Comparison of ENCODE assay signal across 25 mouse cellular contexts in the genomic region with DNA sequence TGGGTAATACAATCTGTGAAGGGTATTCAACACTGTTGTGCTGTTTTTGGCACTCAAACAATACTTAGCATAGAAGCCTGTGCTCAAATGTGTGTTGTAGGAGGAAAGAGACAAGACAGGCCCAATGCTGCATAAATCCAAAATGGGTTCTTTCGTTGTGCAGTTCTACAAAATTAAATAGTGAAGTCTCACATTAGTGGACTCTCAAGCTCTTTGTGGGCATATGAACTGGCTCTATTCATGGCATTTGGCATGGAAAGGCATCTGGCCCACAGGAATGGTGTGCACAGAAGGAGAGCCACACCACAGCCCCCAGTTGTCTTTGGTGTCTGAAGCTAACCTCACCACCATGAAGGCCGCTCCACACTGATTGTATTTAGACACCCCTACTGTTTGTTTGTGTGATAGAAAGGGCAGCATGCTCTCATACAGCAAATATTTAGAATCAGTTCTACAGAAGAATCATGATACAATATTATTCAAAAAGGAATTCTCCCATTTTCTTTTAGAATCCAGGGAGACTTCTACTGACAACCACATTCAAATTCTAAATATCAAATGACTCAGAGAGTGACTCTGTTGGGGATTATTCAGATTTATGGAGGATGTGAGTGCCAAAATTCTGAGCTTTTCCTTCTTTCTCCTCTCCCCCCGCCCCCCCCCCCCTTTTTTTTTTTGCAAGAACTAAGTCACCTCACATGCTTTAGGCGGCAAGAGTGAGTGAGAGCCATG.
A peak's percentile ranks its signal among the peaks of the same experiment; 100 is the strongest.
DNase-seq lines count a peak whose midpoint lies in the region; ATAC-seq and TF ChIP-seq lines count a peak whose summit lies in the region.
"Had no signal": no experiment of that assay in that cellular context is flagged by ENCODE, and none has a peak within 500 bp of the region (broad histone marks: within the 10 kb centered on the region; RNA-seq: fewer than 3 reads in every experiment).

No protein-coding gene starts in this region.

- H3K27me3 ChIP-seq in embryonic facial prominence, embryonic 13.5 days: no peaks in the 10 kb centered on the region
- H3K27me3 ChIP-seq in embryonic facial prominence, embryonic 10.5 days (replicated peaks; ENCODE audit: low read depth, poor library complexity, severe bottlenecking): no peaks in the 10 kb centered on the region
- H3K27me3 ChIP-seq in midbrain, embryonic 14.5 days (ENCODE audit: control insufficient read depth, insufficient read depth, low read length): no peaks in the 10 kb centered on the region
- H3K27me3 ChIP-seq in midbrain, postnatal 0 days (ENCODE audit: insufficient read depth, low read length): no peaks in the 10 kb centered on the region
- H3K27me3 ChIP-seq: forebrain, embryonic 15.5 days; heart, embryonic 15.5 days; hindbrain, embryonic 12.5 days; lung, embryonic 15.5 days; neural tube, embryonic 13.5 days had no signal

- no peaks in the 10 kb centered on the region for H3K36me3 ChIP-seq in embryonic facial prominence, embryonic 13.5 days
- H3K36me3 ChIP-seq in embryonic facial prominence, embryonic 10.5 days (replicated peaks): no peaks in the 10 kb centered on the region
- H3K36me3 ChIP-seq in midbrain, embryonic 14.5 days (ENCODE audit: control insufficient read depth, insufficient read depth, low read length): no peaks in the 10 kb centered on the region
- H3K36me3 ChIP-seq in midbrain, postnatal 0 days (ENCODE audit: insufficient read depth, low read length): no peaks in the 10 kb centered on the region
- H3K36me3 ChIP-seq: forebrain, embryonic 10.5 days; forebrain, embryonic 15.5 days; heart, embryonic 10.5 days; heart, embryonic 15.5 days; hindbrain, embryonic 12.5 days; lung, embryonic 15.5 days; midbrain, embryonic 10.5 days; neural tube, embryonic 13.5 days had no signal

- H3K4me2 ChIP-seq in embryonic facial prominence, embryonic 13.5 days: no peak overlapping the region
- H3K4me2 ChIP-seq in midbrain, embryonic 14.5 days (ENCODE audit: low read length): no peak overlapping the region
- no peak overlapping the region for H3K4me2 ChIP-seq in midbrain, postnatal 0 days (ENCODE audit: low read depth, low read length, poor library complexity, severe bottlenecking)
- H3K4me2 ChIP-seq: forebrain, embryonic 15.5 days; heart, embryonic 15.5 days; hindbrain, embryonic 12.5 days; liver, embryonic 11.5 days; lung, embryonic 15.5 days; neural tube, embryonic 13.5 days had no signal

- TF ChIP-seq CTCF in embryonic fibroblast, embryonic 13.5 days (IDR thresholded peaks at IDR 0.05; ENCODE audit: borderline replicate concordance, insufficient read depth, low read length): no peak
- TF ChIP-seq CTCF in midbrain, postnatal 0 days (IDR thresholded peaks at IDR 0.05): no peak

- intact Hi-C loops in left cerebral cortex, postnatal 25 days (cut with DNase I): loop anchor here (5.0 kb wide), 1 partner anchor 137 kb away; the partner anchor contains the start of gene Ptx3

- ATAC-seq in embryonic facial prominence, embryonic 13.5 days (ENCODE audit: insufficient number of reproducible peaks, insufficient read depth, low FRiP score, low TSS enrichment, low read depth): no peak
- ATAC-seq in midbrain, embryonic 14.5 days (ENCODE audit: low FRiP score, low TSS enrichment): no peak
- no peak for ATAC-seq in midbrain, postnatal 0 days (ENCODE audit: low FRiP score)
- ATAC-seq: activated CD4-positive, CD25-positive, alpha-beta regulatory T cell, adult 4 months; CD4-positive, CD25-positive, alpha-beta regulatory T cell, adult 4 months; forebrain, embryonic 15.5 days; intestine, postnatal 0 days; midbrain, embryonic 16.5 days had no signal

- no peak for DNase-seq in embryonic facial prominence, embryonic 10.5 days (ENCODE audit: low spot score)
- DNase-seq in left cerebral cortex, postnatal 25 days (ENCODE audit: low spot score in 2 of 2): peak; percentile 13 to 50
- no peak for DNase-seq in left cerebral cortex, adult 11 months (ENCODE audit: low spot score)
- no peak for DNase-seq in midbrain, embryonic 14.5 days
- DNase-seq in midbrain, postnatal 0 days (ENCODE audit: low spot score): no peak
- DNase-seq: cerebellum, adult 18-20 months; cerebellum, postnatal 10 days; kidney, adult 9 months; kidney, postnatal 10 days; thymus, postnatal 4 days had no signal

- H3K27ac ChIP-seq in embryonic facial prominence, embryonic 13.5 days: peak overlapping the region; percentile 69
- no peak overlapping the region for H3K27ac ChIP-seq in embryonic facial prominence, embryonic 10.5 days (replicated peaks)
- H3K27ac ChIP-seq in embryonic fibroblast, embryonic 13.5 days (ENCODE audit: insufficient read depth, low read length): peak overlapping the region; percentile 97
- H3K27ac ChIP-seq in midbrain, embryonic 14.5 days (replicated peaks; ENCODE audit: low read depth, low read length): no peak overlapping the region
- H3K27ac ChIP-seq in midbrain, postnatal 0 days (ENCODE audit: low read depth, low read length): no peak overlapping the region
- H3K27ac ChIP-seq: forebrain, embryonic 10.5 days; forebrain, embryonic 15.5 days; heart, embryonic 10.5 days; heart, embryonic 15.5 days; hindbrain, embryonic 12.5 days; lung, embryonic 15.5 days; midbrain, embryonic 10.5 days; neural tube, embryonic 13.5 days had no signal

- WGBS in embryonic facial prominence, embryonic 13.5 days: 47% methylated on average over 4 of the region's 4 CpGs
- WGBS in embryonic facial prominence, embryonic 10.5 days: 82% methylated on average over 3 of the region's 4 CpGs
- 78% methylated on average over 3 of the region's 4 CpGs for whole genome bisulfite sequencing in midbrain, embryonic 14.5 days
- WGBS in midbrain, postnatal 0 days: 78% methylated on average over 3 of the region's 4 CpGs

- H3K9me3 ChIP-seq in embryonic facial prominence, embryonic 13.5 days: no peaks in the 10 kb centered on the region
- H3K9me3 ChIP-seq in embryonic facial prominence, embryonic 10.5 days: no peaks in the 10 kb centered on the region
- no peaks in the 10 kb centered on the region for H3K9me3 ChIP-seq in midbrain, embryonic 14.5 days (ENCODE audit: control insufficient read depth, low read length)
- H3K9me3 ChIP-seq in midbrain, postnatal 0 days (ENCODE audit: low read length): no peaks in the 10 kb centered on the region
- H3K9me3 ChIP-seq: forebrain, embryonic 10.5 days; forebrain, embryonic 15.5 days; heart, embryonic 10.5 days; heart, embryonic 15.5 days; hindbrain, embryonic 12.5 days; lung, embryonic 15.5 days; midbrain, embryonic 10.5 days; neural tube, embryonic 13.5 days had no signal

- H3K9ac ChIP-seq in embryonic facial prominence, embryonic 13.5 days: no peak overlapping the region
- H3K9ac ChIP-seq in midbrain, embryonic 14.5 days (replicated peaks; ENCODE audit: low read length): no peak overlapping the region
- H3K9ac ChIP-seq in midbrain, postnatal 0 days (replicated peaks; ENCODE audit: low read length, poor library complexity, severe bottlenecking): no peak overlapping the region
- H3K9ac ChIP-seq: forebrain, embryonic 15.5 days; heart, embryonic 15.5 days; hindbrain, embryonic 12.5 days; lung, embryonic 15.5 days; neural tube, embryonic 13.5 days had no signal

- no peak for TF ChIP-seq POLR2A in embryonic fibroblast, embryonic 13.5 days (IDR thresholded peaks at IDR 0.05; ENCODE audit: low read depth, low read length)

- H3K4me1 ChIP-seq in embryonic facial prominence, embryonic 13.5 days: peaks cover 10% of the 10 kb centered on the region
- peaks cover 13% of the 10 kb centered on the region for H3K4me1 ChIP-seq in embryonic facial prominence, embryonic 10.5 days
- H3K4me1 ChIP-seq in embryonic fibroblast, embryonic 13.5 days (ENCODE audit: control insufficient read depth, insufficient read depth, low read length): peaks cover 10% of the 10 kb centered on the region
- no peaks in the 10 kb centered on the region for H3K4me1 ChIP-seq in midbrain, embryonic 14.5 days (ENCODE audit: control insufficient read depth, insufficient read depth, low read length)
- no peaks in the 10 kb centered on the region; the same call in 1 of the 2 replicates for H3K4me1 ChIP-seq in midbrain, postnatal 0 days (ENCODE audit: insufficient read depth, low read length)
- H3K4me1 ChIP-seq: heart, embryonic 10.5 days; hindbrain, embryonic 12.5 days; lung, embryonic 15.5 days; midbrain, embryonic 10.5 days had no signal

- no peak overlapping the region for H3K4me3 ChIP-seq in embryonic facial prominence, embryonic 13.5 days
- H3K4me3 ChIP-seq in embryonic facial prominence, embryonic 10.5 days: no peak overlapping the region
- no peak overlapping the region for H3K4me3 ChIP-seq in embryonic fibroblast, embryonic 13.5 days (ENCODE audit: insufficient read depth, low read length)
- no peak overlapping the region for H3K4me3 ChIP-seq in midbrain, embryonic 14.5 days (replicated peaks; ENCODE audit: low read depth, low read length)
- H3K4me3 ChIP-seq in midbrain, postnatal 0 days (ENCODE audit: low read depth, low read length): no peak overlapping the region
- H3K4me3 ChIP-seq: forebrain, embryonic 10.5 days; forebrain, embryonic 15.5 days; heart, embryonic 10.5 days; heart, embryonic 15.5 days; hindbrain, embryonic 12.5 days; lung, embryonic 15.5 days; midbrain, embryonic 10.5 days; neural tube, embryonic 13.5 days had no signal

Comparison
In these comparisons a context has a peak if more than half of its experiments do, and no peak if none do; other contexts are left out.
1. H3K27ac ChIP-seq: peak in embryonic facial prominence, embryonic 13.5 days (single experiment) and embryonic fibroblast, embryonic 13.5 days (single experiment); none in embryonic facial prominence, embryonic 10.5 days (single experiment), midbrain, embryonic 14.5 days (single experiment) and midbrain, postnatal 0 days (single experiment).
2. DNase-seq: peak in left cerebral cortex, postnatal 25 days (2 of 2); none in embryonic facial prominence, embryonic 10.5 days (single experiment), left cerebral cortex, adult 11 months (single experiment), midbrain, embryonic 14.5 days (single experiment) and midbrain, postnatal 0 days (single experiment).